Mouse (Mus musculus): ENCODE results near the gene Dync2li1. TPM values are rescaled to one million over a fixed set of nuclear protein-coding genes. Genes with fewer than 3 reads are reported as not detected.
A peak's percentile ranks its signal among the peaks of the same experiment; 100 is the strongest.

Gene Dync2li1
- total and polyA plus RNA-seq, 3 experiments, result 2.7 to 3.5 (median 2.9) TPM

GRCm38 (mm10) chr17:84603709-84604420 is 22.4 kb upstream of the Dync2li1 start:
- TF ChIP-seq EP300 (IDR thresholded peaks at IDR 0.05; ENCODE audit: insufficient read depth, low read depth, low read length), result no peak
- no peak for TF ChIP-seq POLR2A (IDR thresholded peaks at IDR 0.05; ENCODE audit: insufficient read depth, low read depth, low read length)
- TF ChIP-seq CTCF (IDR thresholded peaks at IDR 0.05), result 0 out of 2 replicates have a peak, but pooled peaks have one; percentile 5
- H3K36me3 ChIP-seq (ENCODE audit: control insufficient read depth, insufficient read depth, low read length), result peaks cover 6% of the 10 kb centered on the region
- H3K27ac ChIP-seq, result no peak overlapping the region
- no peak for DNase-seq
- H3K4me1 ChIP-seq (ENCODE audit: control insufficient read depth, insufficient read depth, low read length), result peaks cover 3% of the 10 kb centered on the region; the same call in 1 of the 2 replicates
- H3K79me2 ChIP-seq (replicated peaks; ENCODE audit: control insufficient read depth, insufficient read depth, low read length), result no peaks in the 10 kb centered on the region
- no peaks in the 10 kb centered on the region for H3K27me3 ChIP-seq (ENCODE audit: control insufficient read depth, insufficient read depth, low read length)
- H3K9ac ChIP-seq (ENCODE audit: low read depth, low read length), result no peak overlapping the region
- WGBS, result 93% methylated on average over 10 of the region's 10 CpGs
- intact Hi-C loops (cut with DNase I), result no loop called here
- no peak overlapping the region for H3K4me3 ChIP-seq

GRCm38 (mm10) chr17:84606976-84607375 is 19.3 kb upstream of the Dync2li1 start:
- WGBS, result 48% methylated on average over 13 of the region's 13 CpGs
- Histone ChIP-seq H3K27me3 (ENCODE audit: control insufficient read depth, insufficient read depth, low read length) (no peaks in the 10 kb centered on the region), H3K36me3 (ENCODE audit: control insufficient read depth, insufficient read depth, low read length) (peaks cover 6% of the 10 kb centered on the region), H3K4me1 (ENCODE audit: control insufficient read depth, insufficient read depth, low read length) (peaks cover 3% of the 10 kb centered on the region; the same call in 1 of the 2 replicates), H3K9ac (ENCODE audit: low read depth, low read length) (no peak overlapping the region), H3K27ac (no peak overlapping the region), H3K79me2 (replicated peaks; ENCODE audit: control insufficient read depth, insufficient read depth, low read length) (no peaks in the 10 kb centered on the region), H3K4me3 (no peak overlapping the region)
- intact Hi-C loops (cut with DNase I), result no loop called here
- TF ChIP-seq EP300 (IDR thresholded peaks at IDR 0.05; ENCODE audit: insufficient read depth, low read depth, low read length) (no peak), POLR2A (IDR thresholded peaks at IDR 0.05; ENCODE audit: insufficient read depth, low read depth, low read length) (no peak), CTCF (IDR thresholded peaks at IDR 0.05) (no peak)
- no peak for DNase-seq

GRCm38 (mm10) chr17:84607617-84608016 is 18.7 kb upstream of the Dync2li1 start:
- H3K4me3 ChIP-seq, result no peak overlapping the region
- 47% methylated on average over 5 of the region's 5 CpGs for WGBS
- H3K4me1 ChIP-seq (ENCODE audit: control insufficient read depth, insufficient read depth, low read length), result peaks cover 3% of the 10 kb centered on the region
- peaks cover 6% of the 10 kb centered on the region for H3K36me3 ChIP-seq (ENCODE audit: control insufficient read depth, insufficient read depth, low read length)
- H3K9ac ChIP-seq (ENCODE audit: low read depth, low read length), result no peak overlapping the region
- no peaks in the 10 kb centered on the region for H3K27me3 ChIP-seq (ENCODE audit: control insufficient read depth, insufficient read depth, low read length)
- no peaks in the 10 kb centered on the region for H3K79me2 ChIP-seq (replicated peaks; ENCODE audit: control insufficient read depth, insufficient read depth, low read length)
- H3K27ac ChIP-seq, result no peak overlapping the region
- intact Hi-C loops (cut with DNase I), result no loop called here
- no peak for DNase-seq
- TF ChIP-seq POLR2A (IDR thresholded peaks at IDR 0.05; ENCODE audit: insufficient read depth, low read depth, low read length) (no peak), CTCF (IDR thresholded peaks at IDR 0.05) (no peak)

- Histone ChIP-seq H3K27ac (no peak overlapping the region), H3K9ac (ENCODE audit: low read depth, low read length) (no peak overlapping the region), H3K79me2 (replicated peaks; ENCODE audit: control insufficient read depth, insufficient read depth, low read length) (no peaks in the 10 kb centered on the region), H3K4me1 (ENCODE audit: control insufficient read depth, insufficient read depth, low read length) (no peaks in the 10 kb centered on the region; the same call in 1 of the 2 replicates), H3K4me3 (no peak overlapping the region), H3K36me3 (ENCODE audit: control insufficient read depth, insufficient read depth, low read length) (no peaks in the 10 kb centered on the region), H3K27me3 (ENCODE audit: control insufficient read depth, insufficient read depth, low read length) (no peaks in the 10 kb centered on the region)
- TF ChIP-seq EP300 (IDR thresholded peaks at IDR 0.05; ENCODE audit: insufficient read depth, low read depth, low read length) (no peak), POLR2A (IDR thresholded peaks at IDR 0.05; ENCODE audit: insufficient read depth, low read depth, low read length) (no peak), CTCF (IDR thresholded peaks at IDR 0.05) (no peak)
- no peak for DNase-seq
- intact Hi-C loops (cut with DNase I), result no loop called here
- WGBS, result 74% methylated on average over 4 of the region's 4 CpGs
Measured at GRCm38 (mm10) chr17:84608606-84609005, 17.7 kb upstream of the Dync2li1 start.

- Histone ChIP-seq H3K27ac (no peak overlapping the region), H3K4me1 (ENCODE audit: control insufficient read depth, insufficient read depth, low read length) (no peaks in the 10 kb centered on the region; the same call in 1 of the 2 replicates), H3K79me2 (replicated peaks; ENCODE audit: control insufficient read depth, insufficient read depth, low read length) (no peaks in the 10 kb centered on the region), H3K9ac (ENCODE audit: low read depth, low read length) (no peak overlapping the region), H3K36me3 (ENCODE audit: control insufficient read depth, insufficient read depth, low read length) (no peaks in the 10 kb centered on the region), H3K27me3 (ENCODE audit: control insufficient read depth, insufficient read depth, low read length) (no peaks in the 10 kb centered on the region), H3K4me3 (no peak overlapping the region)
- intact Hi-C loops (cut with DNase I), result no loop called here
- peak in 1 of 2 experiments; percentile 47 for DNase-seq
- 55% methylated on average over 9 of the region's 9 CpGs for WGBS
- TF ChIP-seq EP300 (IDR thresholded peaks at IDR 0.05; ENCODE audit: insufficient read depth, low read depth, low read length) (no peak), CTCF (IDR thresholded peaks at IDR 0.05) (no peak), POLR2A (IDR thresholded peaks at IDR 0.05; ENCODE audit: insufficient read depth, low read depth, low read length) (no peak)
Measured at GRCm38 (mm10) chr17:84611500-84611899, 14.8 kb upstream of the Dync2li1 start.

- peak; percentile 28 to 34 for DNase-seq
Measured at GRCm38 (mm10) chr17:84611971-84612370, 14.3 kb upstream of the Dync2li1 start.

More at GRCm38 (mm10) chr17:84611971-84612370, 14.3 kb upstream of the Dync2li1 start:
- Histone ChIP-seq H3K27me3 (ENCODE audit: control insufficient read depth, insufficient read depth, low read length) (no peaks in the 10 kb centered on the region), H3K27ac (no peak overlapping the region), H3K4me3 (no peak overlapping the region), H3K9ac (ENCODE audit: low read depth, low read length) (no peak overlapping the region), H3K36me3 (ENCODE audit: control insufficient read depth, insufficient read depth, low read length) (no peaks in the 10 kb centered on the region), H3K79me2 (replicated peaks; ENCODE audit: control insufficient read depth, insufficient read depth, low read length) (no peaks in the 10 kb centered on the region), H3K4me1 (ENCODE audit: control insufficient read depth, insufficient read depth, low read length) (no peaks in the 10 kb centered on the region; the same call in 1 of the 2 replicates)
- no peak for TF ChIP-seq POLR2A (IDR thresholded peaks at IDR 0.05; ENCODE audit: insufficient read depth, low read depth, low read length)
- TF ChIP-seq EP300 (IDR thresholded peaks at IDR 0.05; ENCODE audit: insufficient read depth, low read depth, low read length), result no peak
- TF ChIP-seq CTCF (IDR thresholded peaks at IDR 0.05), result no peak
- intact Hi-C loops (cut with DNase I), result no loop called here
- 64% methylated on average over 7 of the region's 7 CpGs for WGBS

All from heart, adult 2 months (tissue).